ENCODE assay signal across 32 mouse cellular contexts in genomic region chr7:92642358-92642757, GRCm38 (mm10). TPM values are rescaled to one million over a fixed set of nuclear protein-coding genes. Genes with fewer than 3 reads are reported as not detected.
"Had no signal": no experiment of that assay in that cellular context is flagged by ENCODE, and none has a peak within 500 bp of the region (broad histone marks: within the 10 kb centered on the region; RNA-seq: fewer than 3 reads in every experiment).

No protein-coding gene starts in this region.

- H3K4me2 ChIP-seq: limb, embryonic 12.5 days; limb, embryonic 13.5 days; limb, embryonic 15.5 days; liver, embryonic 12.5 days; liver, embryonic 15.5 days; lung, embryonic 14.5 days; lung, embryonic 15.5 days; midbrain, embryonic 11.5 days; midbrain, embryonic 12.5 days; midbrain, embryonic 13.5 days; midbrain, embryonic 15.5 days; neural tube, embryonic 12.5 days had no signal

- H3K4me3 ChIP-seq: left cerebral cortex, adult 2 months; limb, embryonic 10.5 days; limb, embryonic 12.5 days; limb, embryonic 13.5 days; limb, embryonic 15.5 days; liver, embryonic 12.5 days; liver, embryonic 15.5 days; lung, embryonic 15.5 days; megakaryocyte, embryonic 14.5 days; midbrain, embryonic 10.5 days; midbrain, embryonic 12.5 days; midbrain, embryonic 13.5 days; midbrain, embryonic 15.5 days; myocyte; neural tube, embryonic 12.5 days had no signal

- H3K9ac ChIP-seq: limb, embryonic 12.5 days; limb, embryonic 13.5 days; limb, embryonic 15.5 days; liver, embryonic 12.5 days; liver, embryonic 14.5 days; liver, embryonic 15.5 days; liver, postnatal 0 days; lung, embryonic 14.5 days; lung, embryonic 15.5 days; midbrain, embryonic 12.5 days; midbrain, embryonic 13.5 days; midbrain, embryonic 15.5 days; neural tube, embryonic 12.5 days had no signal

- H3K9me3 ChIP-seq: limb, embryonic 10.5 days; limb, embryonic 12.5 days; limb, embryonic 13.5 days; limb, embryonic 15.5 days; liver, embryonic 12.5 days; liver, embryonic 15.5 days; lung, embryonic 15.5 days; megakaryocyte, embryonic 14.5 days; midbrain, embryonic 10.5 days; midbrain, embryonic 12.5 days; midbrain, embryonic 13.5 days; midbrain, embryonic 15.5 days; neural tube, embryonic 12.5 days had no signal

- H3K27me3 ChIP-seq: limb, embryonic 12.5 days; limb, embryonic 13.5 days; limb, embryonic 15.5 days; liver, embryonic 12.5 days; liver, embryonic 15.5 days; lung, embryonic 15.5 days; megakaryocyte, embryonic 14.5 days; midbrain, embryonic 12.5 days; midbrain, embryonic 13.5 days; midbrain, embryonic 15.5 days; neural tube, embryonic 12.5 days had no signal

- DNase-seq: left cerebral cortex, postnatal 4 days; liver; liver, postnatal 0 days; lung, adult 18-20 months; lung, adult 2 months; lung, embryonic 14.5 days; lung, postnatal 10 days; lung, postnatal 14 days; lung, postnatal 36 days; lung, postnatal 4 days; midbrain, embryonic 14.5 days had no signal

- ATAC-seq: liver, embryonic 12.5 days; liver, postnatal 0 days; lung, postnatal 0 days; midbrain, embryonic 13.5 days; midbrain, embryonic 15.5 days; midbrain, embryonic 16.5 days had no signal

- H3K27ac ChIP-seq: left cerebral cortex, adult 2 months; limb, embryonic 10.5 days; limb, embryonic 12.5 days; limb, embryonic 13.5 days; limb, embryonic 15.5 days; liver, embryonic 12.5 days; liver, embryonic 14.5 days; liver, embryonic 15.5 days; lung, embryonic 15.5 days; macrophage; midbrain, embryonic 10.5 days; midbrain, embryonic 12.5 days; midbrain, embryonic 13.5 days; midbrain, embryonic 15.5 days; neural tube, embryonic 12.5 days had no signal

RNA-seq across cellular contexts. Expression of gene Ankrd42, which starts 5.4 kb away (rescaled TPM):
- total RNA-seq: monocyte, adult 5-6 weeks had no signal
